In genomic region chr8:11341111-11341566, GRCm38 (mm10) we compare ENCODE assay signal across 15 mouse cellular contexts. TPM values are rescaled to one million over a fixed set of nuclear protein-coding genes. Genes with fewer than 3 reads are reported as not detected.
DNase-seq lines count a peak whose midpoint lies in the region; ATAC-seq and TF ChIP-seq lines count a peak whose summit lies in the region.
"Had no signal": no experiment of that assay in that cellular context is flagged by ENCODE, and none has a peak within 500 bp of the region (broad histone marks: within the 10 kb centered on the region; RNA-seq: fewer than 3 reads in every experiment).

No protein-coding gene starts in this region.

- peaks cover 80% of the 10 kb centered on the region for H3K4me1 ChIP-seq in heart, embryonic 10.5 days
- H3K4me1 ChIP-seq in lung, embryonic 14.5 days (ENCODE audit: insufficient read depth) = peaks cover 3% of the 10 kb centered on the region; the same call in 1 of the 2 replicates
- peaks cover 18% of the 10 kb centered on the region for H3K4me1 ChIP-seq in embryonic facial prominence, embryonic 10.5 days
- H3K4me1 ChIP-seq in megakaryocyte, embryonic 14.5 days = peaks cover 25% of the 10 kb centered on the region

- H3K4me2 ChIP-seq in lung, embryonic 14.5 days = no peak overlapping the region
- H3K4me2 ChIP-seq: forebrain, embryonic 12.5 days; liver, embryonic 12.5 days had no signal

- WGBS in heart, embryonic 10.5 days = 68% methylated on average over 3 of the region's 3 CpGs
- 52% methylated on average over 3 of the region's 3 CpGs for WGBS in lung, embryonic 14.5 days
- WGBS in embryonic facial prominence, embryonic 10.5 days = 77% methylated on average over 3 of the region's 3 CpGs

- H3K9me3 ChIP-seq in heart, embryonic 10.5 days = no peaks in the 10 kb centered on the region
- no peaks in the 10 kb centered on the region for H3K9me3 ChIP-seq in lung, embryonic 14.5 days (ENCODE audit: low read depth, low read length)
- H3K9me3 ChIP-seq in embryonic facial prominence, embryonic 10.5 days = no peaks in the 10 kb centered on the region
- peaks cover 17% of the 10 kb centered on the region for H3K9me3 ChIP-seq in megakaryocyte, embryonic 14.5 days
- H3K9me3 ChIP-seq: forebrain, embryonic 12.5 days; liver, embryonic 12.5 days had no signal

- no peak for DNase-seq in heart, embryonic 10.5 days (ENCODE audit: low spot score)
- no peak for DNase-seq in heart, adult 8-10 months (ENCODE audit: low spot score)
- no peak for DNase-seq in lung, embryonic 14.5 days
- no peak for DNase-seq in lung, postnatal 14 days
- no peak for DNase-seq in embryonic facial prominence, embryonic 10.5 days (ENCODE audit: low spot score)
- no peak for DNase-seq in c-Kit-positive CD71-positive TER-119-positive erythroid progenitor cells, embryonic 14.5 days (ENCODE audit: low spot score)
- DNase-seq in layer of hippocampus, postnatal 14 days (ENCODE audit: low spot score in 2 of 2) = no peak
- DNase-seq: adrenal gland, adult 2 months; cerebellum, adult 8-10 months; right cerebral cortex, postnatal 4 days; thymus, adult 2 months had no signal

- no peaks in the 10 kb centered on the region for H3K27me3 ChIP-seq in heart, embryonic 10.5 days (ENCODE audit: insufficient read depth, poor library complexity, severe bottlenecking)
- no peaks in the 10 kb centered on the region for H3K27me3 ChIP-seq in lung, embryonic 14.5 days (ENCODE audit: insufficient read depth, low read length)
- H3K27me3 ChIP-seq in embryonic facial prominence, embryonic 10.5 days (replicated peaks; ENCODE audit: low read depth, poor library complexity, severe bottlenecking) = no peaks in the 10 kb centered on the region
- peaks cover 72% of the 10 kb centered on the region for H3K27me3 ChIP-seq in megakaryocyte, embryonic 14.5 days (replicated peaks)
- H3K27me3 ChIP-seq: forebrain, embryonic 12.5 days; liver, embryonic 12.5 days had no signal

- no peak overlapping the region for H3K9ac ChIP-seq in lung, embryonic 14.5 days
- H3K9ac ChIP-seq: forebrain, embryonic 12.5 days; liver, embryonic 12.5 days had no signal

- no peak for ATAC-seq in lung, embryonic 14.5 days (ENCODE audit: insufficient read depth)
- ATAC-seq: liver, embryonic 12.5 days; midbrain, embryonic 16.5 days had no signal

- H3K4me3 ChIP-seq in heart, embryonic 10.5 days = no peak overlapping the region
- no peak overlapping the region for H3K4me3 ChIP-seq in lung, embryonic 14.5 days (ENCODE audit: low read depth, low read length)
- no peak overlapping the region for H3K4me3 ChIP-seq in embryonic facial prominence, embryonic 10.5 days
- peak overlapping the region; percentile 83 for H3K4me3 ChIP-seq in megakaryocyte, embryonic 14.5 days (replicated peaks)
- H3K4me3 ChIP-seq: forebrain, embryonic 12.5 days; liver, embryonic 12.5 days had no signal

- peak overlapping the region; percentile 72 for H3K27ac ChIP-seq in heart, embryonic 10.5 days
- H3K27ac ChIP-seq in lung, embryonic 14.5 days (ENCODE audit: low read depth) = 0 out of 2 replicates have a peak overlapping the region, but pooled peaks have one; percentile 37
- H3K27ac ChIP-seq in embryonic facial prominence, embryonic 10.5 days (replicated peaks) = peak overlapping the region; percentile 35; the same call in 1 of the 2 replicates
- H3K27ac ChIP-seq: forebrain, embryonic 12.5 days; liver, embryonic 12.5 days had no signal

- H3K36me3 ChIP-seq in heart, embryonic 10.5 days = peaks cover 8% of the 10 kb centered on the region; the same call in 1 of the 2 replicates
- H3K36me3 ChIP-seq in lung, embryonic 14.5 days (ENCODE audit: insufficient read depth) = no peaks in the 10 kb centered on the region
- H3K36me3 ChIP-seq in embryonic facial prominence, embryonic 10.5 days (replicated peaks) = peaks cover 15% of the 10 kb centered on the region; the same call in 1 of the 2 replicates
- no peaks in the 10 kb centered on the region for H3K36me3 ChIP-seq in megakaryocyte, embryonic 14.5 days (replicated peaks; ENCODE audit: low read length)
- H3K36me3 ChIP-seq: forebrain, embryonic 12.5 days; liver, embryonic 12.5 days had no signal

- no peak for TF ChIP-seq CTCF in lung, embryonic 14.5 days (IDR thresholded peaks at IDR 0.05; ENCODE audit: low read depth)

RNA-seq across cellular contexts. Expression of gene Col4a1, which starts 28.5 kb away (rescaled TPM):
- polyA plus RNA-seq in heart, embryonic 10.5 days (2016; fragmentation: Nextera tagmentation; extraction: Ambion mirVana) = 143 and 257 TPM in 2 replicates
- 100 to 1,000 TPM; 136 to 221 (median 183) TPM for total RNA-seq in heart, adult 8-10 months (2022)
- polyA plus RNA-seq in lung, embryonic 14.5 days (2014; fragmentation: Nextera tagmentation; extraction: Ambion mirVana) = 372 and 389 TPM in 2 replicates
- polyA plus RNA-seq in embryonic facial prominence, embryonic 10.5 days (2016; fragmentation: Nextera tagmentation; extraction: Ambion mirVana) = 128 and 138 TPM in 2 replicates
- 0.67 TPM in 1 of 2 replicates, not detected in the other for polyA plus RNA-seq in megakaryocyte, embryonic 14.5 days (2012; ENCODE audit: insufficient read depth, low replicate concordance)
- 100 to 1,000 TPM; 108 to 117 TPM for total RNA-seq in layer of hippocampus, postnatal 14 days (2021)

RNA-seq across cellular contexts. Expression of gene Col4a2, which starts 28.5 kb away (rescaled TPM):
- 54.9 and 97.0 TPM in 2 replicates for polyA plus RNA-seq in heart, embryonic 10.5 days (2016; fragmentation: Nextera tagmentation; extraction: Ambion mirVana)
- total RNA-seq in heart, adult 8-10 months (2022) = 100 to 1,000 TPM in 3 of 4 experiments, 10 to 100 TPM in 1; 93.1 to 141 (median 113) TPM
- 103 and 111 TPM in 2 replicates for polyA plus RNA-seq in lung, embryonic 14.5 days (2014; fragmentation: Nextera tagmentation; extraction: Ambion mirVana)
- polyA plus RNA-seq in embryonic facial prominence, embryonic 10.5 days (2016; fragmentation: Nextera tagmentation; extraction: Ambion mirVana) = 51.8 and 54.7 TPM in 2 replicates
- 0.34 and 1.0 TPM in 2 replicates for polyA plus RNA-seq in megakaryocyte, embryonic 14.5 days (2012; ENCODE audit: insufficient read depth, low replicate concordance)
- 10 to 100 TPM; 78.5 to 78.8 TPM for total RNA-seq in layer of hippocampus, postnatal 14 days (2021)

Comparison
In these comparisons a context has a peak if more than half of its experiments do, and no peak if none do; other contexts are left out.
1. RNA of gene Col4a1, which starts 28.5 kb away (polyA plus RNA-seq): 372 to 389 TPM in lung, embryonic 14.5 days, 143 to 257 TPM in heart, embryonic 10.5 days and 128 to 138 TPM in embryonic facial prominence, embryonic 10.5 days; 0.67 TPM in megakaryocyte, embryonic 14.5 days; every median in the first group is over 10 times any median in the second.
2. RNA of gene Col4a2, which starts 28.5 kb away (polyA plus RNA-seq): 103 to 111 TPM in lung, embryonic 14.5 days, 54.9 to 97.0 TPM in heart, embryonic 10.5 days and 51.8 to 54.7 TPM in embryonic facial prominence, embryonic 10.5 days; 0.34 to 1.0 TPM in megakaryocyte, embryonic 14.5 days; every median in the first group is over 10 times any median in the second.
3. Peak in every context shown above with its lines, with median percentiles within 50 percentile points of each other: H3K27ac ChIP-seq.